Mouse (Mus musculus): ENCODE data around the gene Slc30a4.

GRCm38 (mm10) chr2:122656767-122657166 is 45.7 kb downstream of the Slc30a4 start:
- TF ChIP-seq POLR2A (IDR thresholded peaks at IDR 0.05; ENCODE audit: borderline replicate concordance, extremely low read depth, low read depth, low read length) (no peak), CTCF (IDR thresholded peaks at IDR 0.05; ENCODE audit: insufficient read depth, low read length) (no peak)

Data from lung, adult 2 months (tissue).